Mouse (Mus musculus) erythroblast, embryonic 14.5 days (primary cell): ENCODE measurements around the gene Tead1.

Source experiments
- GATA1 ChIP-seq: IDR thresholded peaks from 2 replicates; pipeline ENCODE4 v1.6.1; 2012; ENCODE audit warnings: low read length, inconsistent platforms, mixed read lengths
- TAL1 ChIP-seq: IDR thresholded peaks from 3 replicates; pipeline ENCODE4 v1.6.1; 2012; ENCODE audit warnings: low read length, inconsistent platforms, mixed read lengths

DNA sequence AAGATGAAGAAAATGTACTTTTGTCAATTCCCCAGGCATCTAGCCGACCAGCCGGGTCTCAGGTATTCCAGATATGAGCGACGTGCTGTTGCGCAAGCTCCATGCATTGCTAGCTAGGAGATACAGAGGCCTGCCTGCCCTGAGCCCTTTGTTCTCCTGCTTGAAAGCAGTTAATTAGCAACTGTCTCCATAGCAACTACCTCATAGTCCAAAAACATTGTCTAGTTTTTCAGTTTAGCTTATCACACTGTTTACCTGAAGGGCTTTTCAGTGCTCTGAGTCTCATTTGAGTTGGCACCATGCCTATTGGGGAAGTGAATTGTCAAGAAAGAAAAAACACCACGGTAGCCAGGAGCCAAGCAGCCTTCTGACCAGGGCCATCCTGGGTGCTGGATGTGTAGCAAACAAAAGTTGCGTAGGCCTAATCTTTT lies 109.2 kb downstream of the Tead1 start:
- TF ChIP-seq TAL1, result no peak
- no peak for TF ChIP-seq GATA1
